15 mouse cellular contexts compared by ENCODE assay signal in genomic region chr11:89229726-89230125, GRCm38 (mm10).
DNase-seq lines count a peak whose midpoint lies in the region; ATAC-seq and TF ChIP-seq lines count a peak whose summit lies in the region.
"Had no signal": no experiment of that assay in that cellular context is flagged by ENCODE, and none has a peak within 500 bp of the region (broad histone marks: within the 10 kb centered on the region; RNA-seq: fewer than 3 reads in every experiment).

No protein-coding gene starts in this region.

- WGBS in lung, embryonic 16.5 days, result 51% methylated on average over 5 of the region's 5 CpGs
- 55% methylated on average over 5 of the region's 5 CpGs for WGBS in lung, adult 2 months

- no peak for TF ChIP-seq POLR2A in lung, adult 2 months (IDR thresholded peaks at IDR 0.05; ENCODE audit: borderline replicate concordance, extremely low read depth, low read depth, low read length)
- TF ChIP-seq POLR2A in brain, embryonic 14.5 days (IDR thresholded peaks at IDR 0.05; ENCODE audit: borderline replicate concordance, extremely low read depth, insufficient read depth, insufficient read length, poor library complexity, severe bottlenecking), result no peak
- no peak for TF ChIP-seq POLR2A in myocyte (IDR thresholded peaks at IDR 0.05; ENCODE audit: insufficient read length, low read depth)

- no peak overlapping the region for H3ac ChIP-seq in myocyte (ENCODE audit: control insufficient read depth, insufficient read length)

- peak; percentile 47 for DNase-seq in gastrocnemius, postnatal 10 days
- DNase-seq in gastrocnemius, postnatal 25 days, result no peak
- no peak for DNase-seq in lung, adult 2 months
- DNase-seq in brain, embryonic 14.5 days (ENCODE audit: low read depth), result peak; percentile 45
- no peak for DNase-seq in liver
- DNase-seq: cerebellum, postnatal 36 days; kidney, adult 18-20 months; kidney, postnatal 25 days; thymus, adult 18-20 months had no signal

- no peaks in the 10 kb centered on the region for H3K79me2 ChIP-seq in myocyte (ENCODE audit: control insufficient read depth, insufficient read depth)

- no peaks in the 10 kb centered on the region for H3K4me1 ChIP-seq in lung, embryonic 16.5 days (replicated peaks; ENCODE audit: control insufficient read depth, insufficient read depth, low read length)
- no peaks in the 10 kb centered on the region for H3K4me1 ChIP-seq in lung, adult 2 months (ENCODE audit: control insufficient read depth, insufficient read depth, low read length)
- H3K4me1 ChIP-seq: heart, embryonic 15.5 days; hindbrain, embryonic 10.5 days; midbrain, embryonic 15.5 days had no signal

- H3K4me2 ChIP-seq in lung, embryonic 16.5 days (ENCODE audit: low read depth, low read length), result no peak overlapping the region
- H3K4me2 ChIP-seq in myocyte (ENCODE audit: low read depth), result no peak overlapping the region
- H3K4me2 ChIP-seq: heart, embryonic 15.5 days; liver, embryonic 12.5 days; midbrain, embryonic 15.5 days had no signal

- H3K27me3 ChIP-seq in lung, embryonic 16.5 days (ENCODE audit: control insufficient read depth, insufficient read depth, low read depth, low read length), result no peaks in the 10 kb centered on the region
- no peaks in the 10 kb centered on the region for H3K27me3 ChIP-seq in myocyte (ENCODE audit: control insufficient read depth, insufficient read depth, insufficient read length)
- H3K27me3 ChIP-seq: heart, embryonic 15.5 days; liver, embryonic 12.5 days; midbrain, embryonic 15.5 days had no signal

- peak; percentile 79 for ATAC-seq in lung, embryonic 16.5 days (ENCODE audit: low read depth)
- ATAC-seq: liver, embryonic 12.5 days; midbrain, embryonic 15.5 days had no signal

- no peak for TF ChIP-seq CTCF in lung, adult 2 months (IDR thresholded peaks at IDR 0.05; ENCODE audit: insufficient read depth, low read length)
- no peak for TF ChIP-seq CTCF in brain, embryonic 14.5 days (IDR thresholded peaks at IDR 0.05; ENCODE audit: borderline replicate concordance, extremely low read depth, insufficient read depth, insufficient read length)

- no peak overlapping the region for H3K4me3 ChIP-seq in lung, embryonic 16.5 days (ENCODE audit: low read length)
- no peak overlapping the region for H3K4me3 ChIP-seq in lung, adult 2 months (replicated peaks; ENCODE audit: extremely low read depth, low read depth, low read length)
- H3K4me3 ChIP-seq in myocyte, result no peak overlapping the region
- H3K4me3 ChIP-seq: heart, embryonic 15.5 days; hindbrain, embryonic 10.5 days; liver, embryonic 12.5 days; midbrain, embryonic 15.5 days had no signal

- no peaks in the 10 kb centered on the region for H3K9me3 ChIP-seq in lung, embryonic 16.5 days (ENCODE audit: control insufficient read depth, low read length)
- H3K9me3 ChIP-seq: heart, embryonic 15.5 days; hindbrain, embryonic 10.5 days; liver, embryonic 12.5 days; midbrain, embryonic 15.5 days had no signal

- H3K9ac ChIP-seq in lung, embryonic 16.5 days (ENCODE audit: low read length), result no peak overlapping the region
- H3K9ac ChIP-seq: heart, embryonic 15.5 days; liver, embryonic 12.5 days; midbrain, embryonic 15.5 days had no signal

- no peak overlapping the region for H3K27ac ChIP-seq in lung, embryonic 16.5 days (ENCODE audit: low read length)
- H3K27ac ChIP-seq: heart, embryonic 15.5 days; hindbrain, embryonic 10.5 days; liver, embryonic 12.5 days; midbrain, embryonic 15.5 days had no signal

- H3K36me3 ChIP-seq in lung, embryonic 16.5 days (ENCODE audit: control insufficient read depth, insufficient read depth, low read length), result no peaks in the 10 kb centered on the region
- H3K36me3 ChIP-seq in myocyte (ENCODE audit: control insufficient read depth, insufficient read depth), result no peaks in the 10 kb centered on the region
- H3K36me3 ChIP-seq: heart, embryonic 15.5 days; hindbrain, embryonic 10.5 days; liver, embryonic 12.5 days; midbrain, embryonic 15.5 days had no signal

TF ChIP-seq in myocyte, 11 proteins besides CTCF, POLR2A, EP300 and RAD21:
- TF ChIP-seq MYOG (IDR thresholded peaks at IDR 0.05; ENCODE audit: control insufficient read depth in 1 of 3, insufficient read depth in 1 of 3, insufficient read length in 2 of 3, low read depth in 2 of 3) (peak in 2 of 3 experiments; percentile 6 to 10), MAX (IDR thresholded peaks at IDR 0.05; ENCODE audit: low read depth) (no peak), MYOD1 (IDR thresholded peaks at IDR 0.05; ENCODE audit: control insufficient read depth in 1 of 3, insufficient read length in 2 of 3, low read depth in 2 of 3) (peak in 2 of 3 experiments; percentile 13 to 29), TCF3 (IDR thresholded peaks at IDR 0.05; ENCODE audit: insufficient read length, low read depth) (no peak), TCF12 (IDR thresholded peaks at IDR 0.05; ENCODE audit: insufficient read depth, poor library complexity, severe bottlenecking) (no peak)

Comparison
In these comparisons a context has a peak if more than half of its experiments do, and no peak if none do; other contexts are left out.
1. DNase-seq: peak in gastrocnemius, postnatal 10 days (single experiment) and brain, embryonic 14.5 days (single experiment); none in gastrocnemius, postnatal 25 days (single experiment), lung, adult 2 months (single experiment) and liver (single experiment).